Mouse (Mus musculus): Measurements from ENCODE around the gene Fbxo7. TPM values are rescaled to one million over a fixed set of nuclear protein-coding genes. Genes with fewer than 3 reads are reported as not detected.

Fbxo7 gene
- total RNA-seq, 4 experiments from 2014 or later, result 15.3 to 18.8 (median 17.1) TPM

- DNase-seq (ENCODE audit: low spot score), result no peak
Observed at GRCm38 (mm10) chr10:86077272-86077671, 55.5 kb downstream of the Fbxo7 start.

- no peak for DNase-seq (ENCODE audit: low spot score)
Observed at GRCm38 (mm10) chr10:86078761-86079160, 57.0 kb downstream of the Fbxo7 start.

GRCm38 (mm10) chr10:86079921-86080320 lies 58.1 kb downstream of the Fbxo7 start:
- DNase-seq (ENCODE audit: low spot score), result no peak

GRCm38 (mm10) chr10:86091919-86092318 lies 70.1 kb downstream of the Fbxo7 start:
- DNase-seq (ENCODE audit: low spot score), result no peak

GRCm38 (mm10) chr10:86093109-86094035 lies 71.6 kb downstream of the Fbxo7 start:
- no peak for DNase-seq (ENCODE audit: low spot score)

GRCm38 (mm10) chr10:86098363-86098762 lies 76.6 kb downstream of the Fbxo7 start:
- DNase-seq (ENCODE audit: low spot score), result no peak

GRCm38 (mm10) chr10:86100281-86100851 lies 78.6 kb downstream of the Fbxo7 start:
- DNase-seq (ENCODE audit: low spot score), result peak; percentile 46

Other genes starting within 250 kb of the Fbxo7 start
- gene Pwp1, start 192.5 kb upstream of the Fbxo7 start, total RNA-seq (2022), result 10 to 100 TPM; 13.3 to 15.2 (median 14.5) TPM
- gene Prdm4, start 104.8 kb upstream of the Fbxo7 start, total RNA-seq (2022), result 10 to 100 TPM; 10.5 to 12.8 (median 12.1) TPM
- gene Ascl4, start 94.3 kb upstream of the Fbxo7 start, total RNA-seq (2022), result not detected
- 10 to 100 TPM; 74.3 to 85.3 (median 75.9) TPM for gene Rtcb, start 64.1 kb upstream of the Fbxo7 start, total RNA-seq (2022)
- gene Bpifc, start 10.1 kb upstream of the Fbxo7 start, total RNA-seq (2022), result not detected

Measured in heart, adult 8-10 months (tissue).